Mouse (Mus musculus): ENCODE data around the gene 4930402H24Rik.

- no peak for TF ChIP-seq CTCF (IDR thresholded peaks at IDR 0.05)
- no peak for TF ChIP-seq EP300 (IDR thresholded peaks at IDR 0.05)
These were observed 92.5 kb downstream of the 4930402H24Rik start for GRCm38 (mm10) chr2:130813729-130814128.

All from lung, postnatal 0 days (tissue).